Mouse (Mus musculus) natural killer cell, adult 2 months (primary cell): ENCODE measurements around the gene Phf21a.
"Not testable (repeated sequence)": the region's sequence is repeated elsewhere in the genome, so short reads cannot be mapped to it uniquely, and the experiment has no call there.

ENCODE experiments used
- DNase-seq, 2 experiments: peaks; one replicate each; pipeline ENCODE4 v3.0.0; 2022; ENCODE audit warnings: low spot score in 2 of 2

Phf21a gene

GRCm38 (mm10) chr2:92381161-92381560 lies 288.2 kb downstream of the Phf21a start:
- no peak for DNase-seq

GRCm38 (mm10) chr2:92381901-92382588 lies 289.1 kb downstream of the Phf21a start, which contains the start of gene 1700029I15Rik:
Gene 1700029I15Rik, plus strand, starts transcription at chr2:92382538.
- DNase-seq, result no peak

GRCm38 (mm10) chr2:92382759-92383158 lies 289.8 kb downstream of the Phf21a start:
- no peak for DNase-seq

- no peak for DNase-seq
Measured at GRCm38 (mm10) chr2:92384101-92384500, 291.2 kb downstream of the Phf21a start.

- DNase-seq, result no peak
Measured at GRCm38 (mm10) chr2:92385113-92386051, 292.5 kb downstream of the Phf21a start.

DNA sequence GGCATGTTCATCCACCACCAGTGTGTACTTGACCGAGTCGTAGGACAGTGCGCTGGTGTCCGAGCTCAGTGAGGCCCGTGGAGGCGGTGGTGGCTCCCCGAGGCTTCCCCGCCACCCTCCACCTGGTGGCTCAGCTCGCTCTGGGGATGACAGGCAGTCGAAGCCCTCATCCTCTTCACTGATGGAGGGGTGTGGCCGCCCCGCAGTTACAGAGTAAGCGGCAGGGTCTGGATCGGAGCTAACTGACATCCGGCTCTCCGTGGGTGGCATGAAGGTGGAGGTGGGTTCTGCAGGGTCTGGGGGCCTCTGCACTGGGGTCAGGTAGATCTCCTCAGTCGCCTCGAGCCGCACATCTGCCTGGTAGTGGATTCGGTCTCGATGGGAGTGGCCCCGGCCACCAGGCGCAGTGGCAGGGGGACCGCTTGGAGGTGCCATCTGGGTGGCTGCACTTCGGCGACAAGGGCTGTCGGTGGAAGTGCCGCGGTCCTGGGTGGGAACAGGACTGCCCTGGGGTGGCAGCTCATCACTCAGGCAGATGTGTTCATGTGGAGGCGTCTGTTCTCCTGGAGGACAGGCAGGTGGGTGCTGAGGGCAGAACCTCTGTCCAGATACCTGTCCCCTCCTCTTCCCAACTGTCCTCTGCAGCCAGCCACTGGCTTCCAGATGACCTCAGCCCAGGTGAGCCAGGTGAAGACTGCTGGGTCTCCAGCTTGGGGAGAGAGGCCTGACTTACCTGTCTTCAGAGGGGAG lies 294.1 kb downstream of the Phf21a start:
- DNase-seq, result no peak

DNA sequence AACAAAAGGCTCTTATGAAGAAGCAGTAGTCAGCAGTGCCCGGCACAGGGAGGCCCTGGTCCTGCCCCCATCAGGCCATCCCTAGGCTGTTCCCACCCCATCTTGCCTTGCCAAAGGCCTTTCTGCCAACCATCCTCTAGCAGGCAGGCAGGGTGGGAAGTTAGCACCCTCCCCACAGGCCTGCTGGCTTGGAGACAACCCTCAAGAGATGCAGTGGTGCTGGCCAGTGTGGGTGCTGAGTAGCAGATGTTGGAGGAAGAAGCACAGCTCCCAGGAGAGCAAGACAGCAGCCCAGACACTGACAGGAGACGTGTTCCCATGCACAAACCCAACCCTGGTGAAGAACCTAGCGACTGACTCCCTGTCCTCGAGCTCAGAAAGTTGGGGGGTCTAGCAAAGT lies 294.7 kb downstream of the Phf21a start:
- DNase-seq, result no peak

GRCm38 (mm10) chr2:92388081-92388517 lies 295.2 kb downstream of the Phf21a start:
- no peak for DNase-seq

GRCm38 (mm10) chr2:92388891-92389641 lies 296.1 kb downstream of the Phf21a start:
- peak; percentile 23 to 33 for DNase-seq

GRCm38 (mm10) chr2:92389645-92390044 lies 296.7 kb downstream of the Phf21a start:
- no peak for DNase-seq

DNA sequence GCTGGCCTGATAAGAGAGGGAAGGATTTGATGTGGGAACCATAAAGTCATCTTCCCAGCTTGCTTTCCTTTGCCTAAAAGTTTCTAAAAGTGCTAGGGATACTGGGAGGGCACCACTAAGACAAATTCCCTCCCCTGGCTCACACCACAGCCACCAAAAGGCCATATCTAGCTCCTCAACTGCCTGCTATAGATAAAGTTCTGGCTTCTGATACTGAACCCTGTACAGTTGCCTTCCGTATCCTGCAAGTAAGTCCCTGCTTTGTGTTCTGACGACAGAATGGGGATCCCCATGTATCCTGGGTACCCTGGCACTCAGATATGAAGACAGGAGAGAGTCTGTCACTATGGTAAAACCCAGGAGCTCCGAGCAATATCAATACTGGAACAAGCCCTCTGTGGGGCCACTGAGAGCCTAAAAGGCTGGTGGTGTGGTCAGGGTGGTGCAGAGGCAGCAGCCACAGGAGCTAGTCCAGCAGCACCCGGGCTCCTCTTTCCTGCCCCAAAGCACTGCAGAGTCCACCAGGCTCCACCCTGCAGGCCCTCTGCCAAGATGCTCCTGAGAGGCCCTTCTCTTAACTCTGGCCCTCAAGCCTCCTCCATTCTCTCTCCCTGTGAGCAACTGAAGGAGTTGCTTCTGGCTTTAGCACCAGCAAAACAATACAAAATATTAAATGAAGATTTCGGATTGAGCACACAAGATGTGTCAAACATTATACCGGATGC lies 297.5 kb downstream of the Phf21a start:
- no peak for DNase-seq

GRCm38 (mm10) chr2:92391116-92391515 lies 298.2 kb downstream of the Phf21a start:
- DNase-seq, result no peak

- no peak for DNase-seq
Measured at GRCm38 (mm10) chr2:92391703-92392317, 298.9 kb downstream of the Phf21a start.

DNA sequence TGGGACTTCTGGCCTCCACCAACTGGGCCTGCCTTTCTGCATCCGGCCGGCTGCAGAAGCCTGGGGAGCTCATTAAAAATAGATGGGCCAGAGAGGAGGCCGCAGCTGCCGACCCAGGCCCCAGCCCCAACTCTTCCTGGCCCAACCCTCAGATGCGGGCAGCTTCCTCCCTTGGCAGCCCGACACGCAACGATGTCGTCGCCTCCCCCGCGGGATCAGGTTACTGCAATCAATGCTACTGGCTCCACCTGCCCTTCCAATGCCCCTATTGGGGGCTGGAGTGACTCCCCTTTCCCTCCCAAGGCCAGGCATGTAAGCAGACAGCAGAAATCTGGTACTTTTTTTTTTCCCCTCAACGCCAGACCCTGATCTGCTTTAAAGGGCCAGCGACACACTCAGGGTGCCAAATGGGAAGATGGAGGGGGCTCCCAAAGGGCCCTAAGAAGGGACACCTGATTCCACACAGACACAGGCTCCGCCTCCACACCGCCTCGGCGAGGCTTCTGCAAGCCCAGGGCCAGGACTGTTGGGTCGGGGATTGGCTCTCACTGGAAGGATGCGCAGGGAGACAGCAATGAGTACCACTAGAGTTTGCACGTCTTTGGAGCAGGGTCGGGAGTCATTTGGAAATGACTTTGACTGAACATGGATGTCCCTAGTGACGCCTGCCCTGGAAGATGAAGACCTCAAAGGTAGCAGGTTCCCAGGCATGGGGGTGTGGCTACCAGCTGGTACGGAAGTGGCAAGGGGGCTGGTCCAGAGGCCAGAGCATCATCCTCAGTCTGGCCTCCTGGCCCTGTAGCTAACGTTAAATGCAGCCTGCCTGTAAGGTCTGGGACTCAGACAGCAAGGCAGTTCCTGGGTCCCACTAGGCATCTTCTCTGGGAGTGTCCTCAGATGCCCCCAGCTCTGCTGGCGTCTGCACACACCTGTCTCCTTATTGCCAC lies 299.7 kb downstream of the Phf21a start:
- DNase-seq, result no peak

DNA sequence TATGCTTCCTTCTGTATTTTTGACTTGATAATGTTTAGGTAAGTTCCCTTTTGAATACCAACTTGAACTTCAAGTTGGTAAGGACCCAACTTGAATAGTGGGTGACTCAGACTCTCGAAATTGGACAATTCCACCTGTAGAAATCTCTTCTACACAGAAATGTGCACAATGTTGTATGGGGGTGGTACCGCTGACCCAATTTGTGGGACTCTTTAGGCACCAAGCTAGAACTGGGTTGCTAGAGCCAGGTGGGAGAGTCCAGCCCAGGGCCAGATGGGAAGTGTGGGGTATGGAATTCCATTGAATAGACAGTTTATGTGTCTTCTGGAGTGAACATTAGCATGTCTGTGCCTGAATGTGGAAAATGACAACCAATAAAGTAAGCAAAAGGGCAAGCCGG lies 302.6 kb downstream of the Phf21a start:
- no peak for DNase-seq

DNA sequence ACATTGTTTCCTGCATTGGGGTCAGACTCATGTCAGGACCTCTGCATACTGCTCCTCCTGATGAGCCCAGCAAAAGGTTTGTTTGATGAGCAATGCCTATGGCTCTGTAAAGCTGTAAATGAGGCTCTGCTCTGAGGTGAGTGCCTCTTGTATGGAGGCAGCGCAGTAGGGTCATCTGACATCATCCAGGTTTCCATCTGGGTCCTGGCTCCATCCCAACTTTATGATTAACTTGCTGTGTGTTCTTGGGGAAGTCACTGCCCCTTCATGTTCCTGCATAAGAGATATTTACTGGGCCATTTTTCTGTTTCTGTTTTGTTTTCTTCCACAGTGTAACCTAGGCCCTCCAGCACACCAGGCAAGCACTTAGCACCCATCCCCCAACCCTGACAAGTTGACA lies 304.5 kb downstream of the Phf21a start:
- DNase-seq, result no peak

DNA sequence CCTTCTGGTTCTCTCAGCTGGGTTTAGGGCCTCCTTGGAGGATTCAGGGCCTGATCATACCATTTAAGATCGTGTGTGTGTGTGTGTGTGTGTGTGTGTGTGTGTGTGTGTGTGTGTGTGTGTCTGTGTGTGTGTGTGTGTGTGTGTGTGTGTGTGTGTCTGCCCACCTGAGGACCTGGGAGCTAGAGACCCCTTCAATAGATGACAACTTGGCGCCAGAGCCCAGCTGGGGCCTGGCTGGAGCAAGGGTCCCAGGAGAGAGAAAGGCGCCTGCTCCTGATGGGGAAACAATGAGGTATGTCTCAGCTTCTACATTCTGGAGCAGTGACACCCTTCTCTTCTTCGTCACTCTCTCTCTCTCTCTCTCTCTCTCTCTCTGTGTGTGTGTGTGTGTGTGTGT lies 307.0 kb downstream of the Phf21a start:
- not testable (repeated sequence) for DNase-seq

GRCm38 (mm10) chr2:92400682-92401081 lies 307.8 kb downstream of the Phf21a start:
- no peak for DNase-seq

DNA sequence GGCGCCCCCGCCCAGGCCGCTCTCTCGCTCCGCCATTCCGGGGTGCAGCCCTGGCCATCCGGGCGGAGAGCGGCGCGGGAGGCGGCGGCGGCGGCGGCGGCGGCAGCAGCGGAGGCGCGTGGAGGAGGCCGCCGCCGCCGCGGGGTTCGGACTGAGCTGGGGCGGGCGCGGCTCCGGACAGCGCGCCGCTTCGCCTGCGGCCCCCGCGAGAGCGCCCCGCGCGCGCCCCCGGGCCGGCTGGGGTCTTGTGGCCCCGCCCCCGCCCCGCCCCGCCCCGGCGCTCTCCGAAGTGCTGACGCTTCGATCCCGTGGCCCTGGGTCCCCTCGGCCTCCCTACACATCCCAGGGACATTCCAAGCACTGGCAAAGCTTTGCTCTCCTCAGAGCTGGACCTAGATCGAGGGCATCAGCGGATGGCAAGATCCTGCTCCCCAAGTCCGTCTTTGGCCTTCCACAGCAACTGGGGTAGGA lies 308.2 kb downstream of the Phf21a start, which contains the start of gene Mapk8ip1:
Gene Mapk8ip1, minus strand, starts transcription at position 173 of the 471 bp plus-strand sequence.
- DNase-seq, result no peak
